Mouse (Mus musculus) spleen, adult 18-20 months (tissue): ENCODE data around the gene Tdp2.

ENCODE experiments used
- DNase-seq, 2 experiments: peaks; one replicate each; pipeline ENCODE4 v3.0.0; 2022; ENCODE audit warnings: mixed read lengths in 2 of 2

The Tdp2 gene

GRCm38 (mm10) chr13:24831353-24832130, at the start of gene Tdp2, which contains the start of gene Acot13:
TSS of gene Tdp2 (plus strand) at chr13:24831679.
TSS of gene Acot13 (minus strand) at chr13:24831540.
- DNase-seq = peak; percentile 89

DNA sequence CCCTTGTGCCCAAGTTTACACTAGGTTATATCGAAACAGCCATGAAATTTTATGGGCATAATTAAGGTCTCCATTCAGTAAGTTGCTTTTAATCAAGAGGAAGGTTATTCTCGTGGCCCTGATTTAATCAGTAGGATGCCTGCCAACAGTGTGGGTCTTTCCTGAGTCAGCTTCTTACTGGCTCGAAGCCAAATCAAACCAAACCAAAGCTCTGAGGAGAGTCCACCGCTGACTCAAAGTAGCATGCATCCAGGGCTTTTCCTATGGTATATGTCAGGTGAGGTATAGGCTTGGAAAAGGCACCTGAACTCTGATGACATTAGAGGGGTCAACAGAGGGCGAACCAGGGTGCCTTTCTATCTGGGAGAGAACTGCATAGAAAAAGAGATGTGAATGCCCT, 49.6 kb upstream of the Tdp2 start:
- DNase-seq = no peak

DNA sequence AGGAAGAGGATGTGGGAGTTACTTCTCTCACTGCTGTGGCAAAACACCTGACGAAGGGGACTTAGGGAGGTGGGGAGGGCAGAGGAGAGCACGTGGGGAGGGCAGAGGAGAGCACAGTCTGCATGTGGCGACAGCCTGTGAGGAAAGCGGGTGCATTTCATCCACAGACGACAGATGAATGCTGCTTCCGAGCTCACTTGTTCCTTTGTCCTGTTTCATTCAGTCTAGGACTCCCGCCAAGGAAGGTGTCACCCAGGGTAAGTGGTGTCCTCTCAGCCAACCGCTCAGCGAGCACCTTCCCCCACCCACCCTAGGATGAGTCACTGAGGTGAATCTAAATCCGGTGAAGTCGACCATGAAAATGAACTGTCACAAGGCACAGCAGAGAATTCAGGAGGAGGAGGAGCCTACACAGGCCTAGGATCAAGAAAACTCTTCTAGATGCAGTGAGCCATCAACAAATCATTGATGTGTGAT, 45.4 kb upstream of the Tdp2 start:
- peak in 1 of 2 experiments; percentile 19 for DNase-seq

DNA sequence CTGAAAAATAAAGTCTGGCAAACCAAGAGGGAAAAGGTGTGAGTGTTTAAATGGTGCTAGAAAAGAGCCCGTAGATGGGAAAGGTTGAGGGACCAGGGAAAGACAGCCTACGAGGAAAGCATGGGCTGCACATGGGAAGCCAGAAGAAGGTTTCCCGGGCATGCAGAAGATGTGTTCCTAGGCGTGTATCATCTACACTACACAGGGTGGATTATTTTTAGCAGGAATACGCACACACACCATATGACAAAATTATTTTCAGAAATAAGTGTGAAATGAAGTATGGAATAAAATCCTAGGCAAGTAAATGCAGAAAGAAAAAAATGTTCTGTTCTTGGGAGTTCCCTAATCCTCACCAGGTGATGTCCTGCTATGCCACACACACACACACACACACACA, 44.0 kb upstream of the Tdp2 start:
- DNase-seq = no peak

- DNase-seq = no peak
Observed at GRCm38 (mm10) chr13:24791349-24791748, 40.1 kb upstream of the Tdp2 start.

- DNase-seq = no peak
Observed at GRCm38 (mm10) chr13:24792411-24793045, 39.0 kb upstream of the Tdp2 start.

GRCm38 (mm10) chr13:24798686-24799085, 32.8 kb upstream of the Tdp2 start:
- no peak for DNase-seq

DNA sequence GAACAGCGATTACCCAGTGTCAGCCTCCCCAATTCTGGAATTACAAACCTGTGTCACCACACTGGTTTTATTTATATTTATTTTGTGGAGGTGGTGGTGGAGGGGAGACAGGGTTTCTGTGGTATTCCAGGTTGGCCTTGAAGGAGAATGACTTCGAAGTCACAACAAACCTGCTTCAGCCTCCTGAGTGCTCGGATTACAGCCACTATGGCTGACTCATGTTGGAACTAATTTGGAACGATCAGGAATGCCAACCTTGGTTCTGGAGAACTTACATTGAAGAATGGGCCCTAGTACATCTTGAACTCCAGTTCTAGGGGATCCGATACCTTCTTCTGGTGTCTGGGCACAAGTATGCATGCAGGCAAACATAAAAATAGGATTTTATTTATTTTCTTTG, 32.1 kb upstream of the Tdp2 start:
- no peak for DNase-seq

- peak; percentile 20 to 40 for DNase-seq
Observed at GRCm38 (mm10) chr13:24799925-24800673, 31.4 kb upstream of the Tdp2 start.

DNA sequence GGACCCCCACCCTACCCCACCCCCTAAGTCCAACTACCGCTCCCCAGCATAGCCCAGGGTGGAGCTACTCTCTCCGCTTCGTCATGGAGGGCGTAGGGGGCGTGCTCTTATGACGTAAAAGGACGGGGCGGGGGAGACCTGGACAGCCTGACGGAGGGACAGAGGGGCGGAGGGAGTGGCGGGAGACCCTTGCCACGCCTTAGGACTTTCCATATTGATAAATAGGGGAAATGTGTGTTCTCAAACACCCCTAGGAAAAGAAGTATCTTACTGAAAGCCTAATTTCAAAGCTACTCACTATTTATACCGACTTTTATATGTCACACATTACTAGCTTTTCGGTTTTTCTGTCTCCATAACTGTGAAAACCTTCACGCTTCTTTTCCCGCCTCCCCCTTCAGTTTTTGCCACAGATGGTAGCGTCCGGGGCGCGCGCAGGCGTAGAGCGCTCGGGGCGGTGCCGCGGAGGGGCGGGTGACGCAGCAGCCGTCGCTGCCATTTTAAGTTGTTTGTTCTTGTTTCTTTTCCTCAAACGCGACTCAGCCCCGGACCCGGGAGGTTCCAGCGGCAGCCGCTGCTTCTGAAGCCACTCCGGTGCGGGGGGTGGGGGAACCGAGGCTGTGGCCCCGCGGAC, 30.7 kb upstream of the Tdp2 start:
- peak; percentile 95 to 97 for DNase-seq

DNA sequence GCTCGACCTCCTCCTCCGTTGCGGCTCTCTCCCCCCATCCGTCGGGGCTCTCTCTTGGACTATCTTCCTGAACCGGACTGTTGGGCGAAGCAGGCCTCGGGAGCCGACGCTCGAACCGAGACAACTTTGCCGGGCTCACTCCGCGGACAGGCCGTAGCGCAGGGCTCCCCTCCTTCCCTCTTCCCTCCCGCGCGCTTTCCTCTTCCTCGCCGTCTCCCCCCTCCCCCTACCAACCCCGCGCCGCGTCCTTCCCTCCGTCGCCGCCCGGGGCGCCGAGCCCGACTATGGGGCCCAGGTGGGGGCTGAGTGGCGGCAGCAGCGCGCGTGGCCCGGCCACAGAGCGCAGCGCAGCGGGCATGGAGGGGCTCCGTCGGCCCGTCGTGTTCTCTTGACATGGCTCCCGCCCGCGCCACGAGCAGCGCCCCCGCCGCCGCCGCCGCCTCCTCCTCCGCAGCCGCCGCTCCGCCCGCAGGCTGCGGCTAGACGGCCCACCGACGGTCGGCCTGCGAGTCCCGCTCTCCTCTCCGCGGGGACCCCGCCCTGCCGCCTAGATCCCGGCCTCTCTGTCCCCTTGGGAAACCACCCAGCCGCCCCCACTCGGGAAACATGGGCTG, 30.1 kb upstream of the Tdp2 start, which contains the start of gene BC005537:
TSS of gene BC005537 (plus strand) at position 350 of the 614 bp plus-strand sequence.
- DNase-seq = peak in 1 of 2 experiments; percentile 58

DNA sequence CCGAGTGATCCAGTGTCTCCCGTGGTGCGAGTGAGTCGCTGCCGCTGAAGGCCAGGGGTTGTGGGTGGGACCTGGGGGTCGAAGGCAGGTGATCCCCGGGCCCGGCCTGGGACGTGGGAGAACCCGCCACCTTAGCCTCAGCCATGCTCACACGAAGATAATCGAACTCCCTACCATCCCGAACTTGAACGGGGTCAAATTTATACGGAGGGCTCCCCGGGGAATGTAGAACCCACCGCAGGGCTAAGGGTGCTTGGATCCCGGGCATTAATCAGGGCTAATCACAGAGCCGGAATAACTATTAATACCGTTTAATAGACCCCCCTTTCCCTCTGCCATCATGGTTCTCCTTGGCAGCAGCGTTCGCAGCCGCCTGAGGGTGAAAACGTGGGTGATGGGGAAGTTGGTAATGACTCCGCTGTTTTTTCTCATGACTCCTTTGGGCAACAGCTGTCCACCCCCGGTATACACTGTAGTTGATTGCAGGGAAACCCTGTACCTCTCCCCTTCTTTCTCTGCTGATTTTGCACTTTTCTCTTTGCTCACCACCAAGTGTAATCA, 29.3 kb upstream of the Tdp2 start:
- peak; percentile 28 to 30 for DNase-seq

GRCm38 (mm10) chr13:24803196-24803595, 28.3 kb upstream of the Tdp2 start:
- no peak for DNase-seq

DNA sequence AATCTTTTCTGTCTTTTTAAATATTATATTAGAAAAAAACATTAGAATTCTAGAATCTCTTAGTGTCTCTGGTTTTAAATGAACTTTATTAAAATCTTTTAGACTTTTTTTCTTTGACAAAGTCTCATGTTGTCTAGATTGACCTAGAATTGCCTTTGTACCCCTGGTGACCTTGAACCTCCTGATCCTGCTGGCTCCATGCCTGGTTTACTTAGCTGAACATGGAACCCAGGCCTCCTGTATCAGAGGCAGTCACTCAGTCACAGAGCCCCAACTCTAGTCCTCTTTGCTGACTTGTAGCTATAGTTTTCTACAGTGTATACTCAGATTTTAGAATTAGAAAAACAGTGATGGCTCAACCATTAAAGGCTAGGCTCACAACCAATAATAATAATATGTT, 25.4 kb upstream of the Tdp2 start:
- no peak for DNase-seq

DNA sequence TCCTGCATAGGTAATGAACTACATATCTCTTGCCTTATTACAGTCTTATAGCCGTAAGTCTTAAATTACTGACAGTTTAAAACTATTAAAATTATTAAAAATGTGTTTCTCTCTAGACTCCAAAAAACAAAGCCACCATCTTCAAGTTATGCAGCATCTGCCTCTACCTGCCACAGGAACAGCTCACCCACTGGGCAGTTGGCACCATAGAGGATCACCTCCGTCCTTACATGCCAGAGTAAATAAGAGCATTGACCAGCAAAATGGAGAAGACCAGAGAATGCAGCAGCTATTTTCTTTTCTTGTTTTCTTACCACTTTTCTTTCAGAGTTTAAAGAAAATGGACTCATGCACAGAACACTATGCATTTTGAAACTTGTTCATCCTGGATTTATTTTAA, 19.0 kb upstream of the Tdp2 start:
- no peak for DNase-seq

DNA sequence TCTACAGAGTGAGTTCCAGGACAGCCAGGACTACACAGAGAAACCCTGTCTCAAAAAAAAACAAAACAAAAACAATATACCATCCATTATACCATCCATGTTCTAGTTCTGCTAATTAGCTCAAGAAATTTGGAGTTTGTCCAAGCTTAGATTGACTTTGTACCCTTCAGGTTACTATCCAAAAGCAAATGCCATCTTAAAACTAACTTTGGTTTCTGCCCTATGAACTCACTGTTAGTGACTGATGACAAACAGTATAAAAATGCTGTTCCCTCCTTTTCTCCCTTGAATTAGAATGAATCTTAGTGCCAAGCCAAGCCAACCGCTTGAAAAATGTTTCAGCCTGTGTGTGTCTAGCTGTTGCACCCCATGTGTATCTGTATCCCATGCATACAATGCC, 16.9 kb upstream of the Tdp2 start:
- no peak for DNase-seq

- no peak for DNase-seq
Observed at GRCm38 (mm10) chr13:24816125-24817092, 15.1 kb upstream of the Tdp2 start.

GRCm38 (mm10) chr13:24819931-24820330, 11.5 kb upstream of the Tdp2 start:
- no peak for DNase-seq

GRCm38 (mm10) chr13:24822663-24823343, 8.7 kb upstream of the Tdp2 start:
- no peak for DNase-seq

- no peak for DNase-seq
Observed at GRCm38 (mm10) chr13:24824647-24825046, 6.8 kb upstream of the Tdp2 start.
